Mouse (Mus musculus) kidney, postnatal 0 days (tissue): ENCODE results near the gene Sptan1. TPM values are rescaled to one million over a fixed set of nuclear protein-coding genes. Genes with fewer than 3 reads are reported as not detected.
"Not testable (repeated sequence)": the region's sequence is repeated elsewhere in the genome, so short reads cannot be mapped to it uniquely, and the experiment has no call there.

ENCODE experiments used
- ATAC-seq: fragments of 200-750 bp; cut with Nextera tagmentation; replicated peaks from 2 replicates; pipeline ENCODE4 v1.8.0; 2017; ENCODE audit warnings: low read depth, moderate number of reproducible peaks, moderate TSS enrichment, moderate library complexity; ENCODE audit not compliant: low FRiP score
- DNase-seq: peaks from one replicate; pipeline ENCODE4 v3.0.0-alpha.2; 2016; ENCODE audit warnings: low spot score
- H3K27ac ChIP-seq: fragments of 300-500 bp; sonication (generic); 2 replicates; pipeline ENCODE4 v1.5.1; 2014; ENCODE audit warnings: mild to moderate bottlenecking
- H3K27me3 ChIP-seq: fragments of 300-500 bp; sonication (generic); 2 replicates; pipeline ENCODE4 v1.6.1; 2014; ENCODE audit warnings: low read length, mixed read lengths; ENCODE audit not compliant: insufficient read depth
- H3K36me3 ChIP-seq: fragments of 300-500 bp; sonication (generic); 2 replicates; pipeline ENCODE4 v1.6.1; 2014; ENCODE audit warnings: low read length, mixed read lengths; ENCODE audit not compliant: insufficient read depth
- H3K4me1 ChIP-seq: fragments of 300-500 bp; sonication (generic); replicated peaks from 2 replicates; pipeline ENCODE4 v1.6.1; 2014; ENCODE audit warnings: antibody characterized with exemption, low read length, mixed read lengths; ENCODE audit not compliant: insufficient read depth
- H3K4me2 ChIP-seq: fragments of 300-500 bp; sonication (generic); 2 replicates; pipeline ENCODE4 v1.6.1; 2014; ENCODE audit warnings: mild to moderate bottlenecking, low read length, moderate library complexity, mixed read lengths
- H3K4me3 ChIP-seq: fragments of 300-500 bp; sonication (generic); replicated peaks from 2 replicates; pipeline ENCODE4 v1.5.1; 2014; ENCODE audit warnings: low read depth, low read length
- H3K9ac ChIP-seq: fragments of 300-500 bp; sonication (generic); 2 replicates; pipeline ENCODE4 v1.6.1; 2014; ENCODE audit warnings: low read depth, low read length
- H3K9me3 ChIP-seq: fragments of 300-500 bp; sonication (generic); replicated peaks from 2 replicates; pipeline ENCODE4 v1.6.1; 2016; ENCODE audit warnings: low read length, inconsistent platforms, mixed read lengths
- CTCF ChIP-seq: IDR thresholded peaks from 2 replicates; pipeline ENCODE4 v1.5.1; 2016; ENCODE audit warnings: antibody characterized with exemption, low read depth, mild to moderate bottlenecking, moderate library complexity
- WGBS: fragments of 180-500 bp; shearing (Covaris S2); extraction: QIAGEN DNeasy Blood & Tissue Kit; methylation state at CpG from one replicate; pipeline ENCODE4 v1.1.7; 2014; 5-methylcytosine and 5-hydroxymethylcytosine counted together
- polyA plus RNA-seq: library from polyadenylated mRNA; unstranded; fragments of >200 nt; fragmentation: Nextera tagmentation; extraction: Ambion mirVana; gene quantifications from 2 replicates; pipeline ENCODE4 v1.2.1, GENCODE M21; 2015

The Sptan1 gene
- polyA plus RNA-seq, 1 experiment from 2014 or later, result 92.4 TPM

- Histone ChIP-seq H3K9ac (no peak overlapping the region), H3K4me3 (no peak overlapping the region), H3K36me3 (no peaks in the 10 kb centered on the region), H3K4me1 (no peaks in the 10 kb centered on the region), H3K9me3 (no peaks in the 10 kb centered on the region), H3K4me2 (no peak overlapping the region), H3K27me3 (no peaks in the 10 kb centered on the region), H3K27ac (no peak overlapping the region)
- TF ChIP-seq CTCF, result peak; percentile 62
- ATAC-seq (no peak), DNase-seq (peak; percentile 41)
- 37% methylated on average over 6 of the region's 6 CpGs for WGBS
Observed at GRCm38 (mm10) chr2:30051992-30052761, 86.8 kb downstream of the Sptan1 start.

GRCm38 (mm10) chr2:30055310-30055709 lies 90.0 kb downstream of the Sptan1 start:
- DNase-seq, H3K36me3 ChIP-seq, ATAC-seq, H3K4me2 ChIP-seq, H3K4me1 ChIP-seq, H3K9ac ChIP-seq, H3K27me3 ChIP-seq, H3K9me3 ChIP-seq, H3K27ac ChIP-seq, H3K4me3 ChIP-seq: not testable (repeated sequence)
- 92% methylated on average over 3 of the region's 3 CpGs for WGBS
- TF ChIP-seq CTCF, result peak; percentile 33; the same call in 1 of the 2 replicates

GRCm38 (mm10) chr2:30056736-30057135 lies 91.4 kb downstream of the Sptan1 start:
- DNase-seq (no peak), ATAC-seq (no peak)
- no peaks in the 10 kb centered on the region for H3K4me1 ChIP-seq
- H3K36me3 ChIP-seq, result no peaks in the 10 kb centered on the region
- no peak overlapping the region for H3K9ac ChIP-seq
- H3K9me3 ChIP-seq, result no peaks in the 10 kb centered on the region
- H3K27ac ChIP-seq, result no peak overlapping the region
- no peak for TF ChIP-seq CTCF
- H3K27me3 ChIP-seq, result no peaks in the 10 kb centered on the region
- H3K4me2 ChIP-seq, result no peak overlapping the region
- no peak overlapping the region for H3K4me3 ChIP-seq
- 90% methylated on average over 3 of the region's 3 CpGs for WGBS

- no peak within 1 kb of the TSS for H3K4me3 ChIP-seq
- ATAC-seq (no peak), DNase-seq (peak; percentile 51)
- no peaks in the 10 kb centered on the region for H3K9me3 ChIP-seq
- H3K4me1 ChIP-seq, result no peaks in the 10 kb centered on the region
- H3K27me3 ChIP-seq, result no peaks in the 10 kb centered on the region
- H3K27ac ChIP-seq, result no peak within 1 kb of the TSS
- WGBS, result 42% methylated on average over 11 of the region's 12 CpGs
- H3K9ac ChIP-seq, result no peak within 1 kb of the TSS
- TF ChIP-seq CTCF, result no peak
- H3K36me3 ChIP-seq, result no peaks in the 10 kb centered on the region
- no peak within 1 kb of the TSS for H3K4me2 ChIP-seq
Observed at GRCm38 (mm10) chr2:30057223-30057904, 92.0 kb downstream of the Sptan1 start, which contains the start of gene Set. Gene Set, plus strand, starts transcription at chr2:30057378.

- 61% methylated on average over 5 of the region's 5 CpGs for WGBS
- no peaks in the 10 kb centered on the region for H3K9me3 ChIP-seq
- H3K27ac ChIP-seq, result no peak overlapping the region
- TF ChIP-seq CTCF, result no peak
- no peaks in the 10 kb centered on the region for H3K27me3 ChIP-seq
- no peaks in the 10 kb centered on the region for H3K36me3 ChIP-seq
- DNase-seq, result no peak
- H3K4me1 ChIP-seq, result peaks cover 3% of the 10 kb centered on the region; the same call in 1 of the 2 replicates
- ATAC-seq, result no peak
- no peak overlapping the region for H3K4me2 ChIP-seq
- H3K9ac ChIP-seq, result no peak overlapping the region
- no peak overlapping the region for H3K4me3 ChIP-seq
Observed at GRCm38 (mm10) chr2:30058418-30058817, 93.1 kb downstream of the Sptan1 start.

- ATAC-seq (no peak), DNase-seq (peak; percentile 71)
- WGBS, result 7% methylated on average over 37 of the region's 37 CpGs
- no peaks in the 10 kb centered on the region for H3K9me3 ChIP-seq
- no peaks in the 10 kb centered on the region for H3K27me3 ChIP-seq
- H3K36me3 ChIP-seq, result no peaks in the 10 kb centered on the region
- peak overlapping the region; percentile 89 for H3K4me2 ChIP-seq
- H3K27ac ChIP-seq, result peak overlapping the region; percentile 91
- peak overlapping the region; percentile 48 for H3K4me3 ChIP-seq
- peak overlapping the region; percentile 67 for H3K9ac ChIP-seq
- TF ChIP-seq CTCF, result no peak
- H3K4me1 ChIP-seq, result peaks cover 18% of the 10 kb centered on the region
Observed at GRCm38 (mm10) chr2:30061215-30062166, 96.1 kb downstream of the Sptan1 start.
